Mouse (Mus musculus) bone marrow, adult 2 months (tissue): Measurements from ENCODE around the gene Mettl17. TPM values are rescaled to one million over a fixed set of nuclear protein-coding genes. Genes with fewer than 3 reads are reported as not detected.
"Not testable (repeated sequence)": the region's sequence is repeated elsewhere in the genome, so short reads cannot be mapped to it uniquely, and the experiment has no call there.

Source experiments
- H3K27ac ChIP-seq: fragments of 200-500 bp; 2 replicates; pipeline ENCODE4 v1.5.1; 2012; ENCODE audit warnings: low read depth, mild to moderate bottlenecking, control low read depth, inconsistent platforms, low read length; ENCODE audit not compliant: control insufficient read depth, poor library complexity, insufficient read depth
- H3K4me1 ChIP-seq: fragments of 200-500 bp; 2 replicates; pipeline ENCODE4 v1.6.1; 2011; ENCODE audit warnings: low read length; ENCODE audit not compliant: control insufficient read depth, insufficient read depth
- H3K4me3 ChIP-seq: fragments of 200-500 bp; replicated peaks from 2 replicates; pipeline ENCODE3; 2011; ENCODE audit warnings: mild to moderate bottlenecking, low read depth, low read length, control low read depth; ENCODE audit not compliant: control insufficient read depth
- CTCF ChIP-seq: fragments of 200-500 bp; IDR thresholded peaks from 2 replicates; pipeline ENCODE4 v1.5.1; 2011; ENCODE audit warnings: low read length, control low read depth; ENCODE audit not compliant: control insufficient read depth, insufficient read depth
- POLR2A ChIP-seq: fragments of 200-500 bp; IDR thresholded peaks from 2 replicates; pipeline ENCODE4 v1.6.1; 2011; ENCODE audit warnings: low read depth, mild to moderate bottlenecking, control low read depth, low read length, borderline replicate concordance; ENCODE audit not compliant: control insufficient read depth
- WGBS: fragments of 180-500 bp; shearing (Covaris S2); methylation state at CpG from one replicate; pipeline ENCODE4 v1.1.7; 2018; 5-methylcytosine and 5-hydroxymethylcytosine counted together
- polyA plus RNA-seq: library from polyadenylated mRNA; stranded (reverse); fragments of >200 nt; gene quantifications from 2 replicates; pipeline ENCODE4 v1.2.4, GENCODE M21; 2011; ENCODE audit warnings: low replicate concordance; ENCODE audit not compliant: missing spikeins, insufficient read depth, insufficient read length

Mettl17 gene
- 20.8 and 25.1 TPM in 2 replicates for polyA plus RNA-seq

DNA sequence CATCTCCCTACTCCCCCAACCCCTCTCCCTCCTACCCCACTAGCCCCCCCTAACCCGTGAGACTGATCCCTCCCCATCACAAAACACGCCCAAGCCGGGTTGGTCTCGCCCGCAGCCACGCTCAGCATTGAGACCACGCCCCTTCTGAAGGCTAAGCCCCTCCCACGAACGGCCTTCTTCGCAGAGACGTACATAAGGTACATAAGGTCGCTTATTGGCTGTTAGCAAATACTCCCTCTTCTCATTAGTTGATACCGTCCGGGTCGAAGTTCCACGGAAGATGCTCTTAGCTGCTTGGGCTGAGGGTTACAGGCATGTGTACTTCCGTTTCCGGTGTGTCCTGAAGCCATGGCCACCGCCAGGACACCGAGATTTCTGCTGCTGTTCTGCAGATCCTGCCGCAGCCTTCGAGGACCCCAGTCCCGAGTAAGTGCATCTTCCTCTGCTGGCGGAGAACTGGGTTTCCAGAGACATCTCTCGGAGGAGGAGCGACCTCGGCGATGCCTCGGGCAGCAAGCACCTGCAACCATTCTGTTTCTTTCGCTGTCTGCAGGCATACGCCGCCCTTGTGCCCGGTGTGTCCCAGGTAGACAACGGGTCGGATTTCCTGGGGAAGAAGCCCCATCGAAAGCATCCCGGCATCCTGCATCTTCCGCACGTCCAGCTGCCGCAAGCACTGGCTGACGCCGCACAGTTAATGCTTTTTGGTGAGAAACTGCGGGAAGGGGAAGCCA lies at the start of gene Mettl17:
Mettl17 (plus strand) TSS at position 245 of the 734 bp plus-strand sequence.
- peak within 1 kb of the TSS; percentile 78 for H3K4me3 ChIP-seq
- no peak within 1 kb of the TSS for H3K27ac ChIP-seq
- TF ChIP-seq POLR2A: no peak
- TF ChIP-seq CTCF: no peak
- under 1% methylated on average over 43 of the region's 43 CpGs for WGBS
- no peaks in the 10 kb centered on the region; the same call in 1 of the 2 replicates for H3K4me1 ChIP-seq

GRCm38 (mm10) chr14:51838480-51838879 lies 46.2 kb upstream of the Mettl17 start:
- H3K4me1 ChIP-seq, H3K27ac ChIP-seq, H3K4me3 ChIP-seq: not testable (repeated sequence)
- TF ChIP-seq CTCF: 0 out of 2 replicates have a peak, but pooled peaks have one; percentile 11
- WGBS: 14% methylated on average over 2 of the region's 2 CpGs

DNA sequence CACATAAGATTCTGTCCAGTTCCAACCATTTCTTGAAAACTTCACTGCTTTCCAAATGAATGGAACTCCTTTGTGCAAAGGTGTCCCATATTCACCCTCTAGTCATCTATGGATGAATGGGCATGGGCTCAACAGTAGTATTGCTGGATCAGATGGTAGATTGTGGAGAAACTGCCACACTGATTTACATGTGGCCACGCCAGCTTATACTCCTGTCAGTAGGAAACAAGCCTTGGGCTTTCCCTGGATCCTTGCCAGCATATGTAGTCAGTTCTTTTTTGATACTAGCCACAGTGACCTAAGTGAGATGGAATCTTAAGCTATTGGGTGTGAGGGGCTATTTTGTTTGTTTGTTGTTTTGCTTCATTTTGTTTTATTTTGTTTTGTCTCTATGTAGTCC lies 42.4 kb upstream of the Mettl17 start:
- WGBS: 62% methylated on average over 1 of the region's 1 CpGs
- no peak overlapping the region for H3K27ac ChIP-seq
- no peaks in the 10 kb centered on the region for H3K4me1 ChIP-seq
- H3K4me3 ChIP-seq: no peak overlapping the region
- TF ChIP-seq CTCF: no peak
- TF ChIP-seq POLR2A: no peak

DNA sequence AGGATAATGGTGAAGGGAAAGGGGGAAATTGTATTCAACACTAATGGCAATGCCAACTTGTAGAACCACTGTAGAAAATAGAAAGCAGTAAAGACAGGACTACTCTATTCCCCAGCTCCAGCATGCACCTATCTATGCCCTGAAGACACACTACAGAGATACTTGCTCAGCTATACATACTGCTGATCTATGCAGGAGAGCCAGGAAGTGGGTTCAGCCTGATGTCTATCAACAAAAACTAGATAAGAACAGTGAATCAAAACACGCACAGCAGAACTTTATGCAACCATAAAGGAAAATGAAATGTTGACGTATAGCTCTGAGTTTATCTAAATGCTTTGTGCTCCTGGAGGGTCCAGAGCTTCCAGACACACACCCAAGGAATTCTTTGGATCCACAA lies 41.9 kb upstream of the Mettl17 start:
- 59% methylated on average over 2 of the region's 2 CpGs for WGBS
- H3K4me1 ChIP-seq: no peaks in the 10 kb centered on the region
- H3K4me3 ChIP-seq: no peak overlapping the region
- TF ChIP-seq CTCF (no peak), POLR2A (no peak)
- no peak overlapping the region for H3K27ac ChIP-seq

- Histone ChIP-seq H3K4me3 (no peak overlapping the region), H3K27ac (no peak overlapping the region), H3K4me1 (no peaks in the 10 kb centered on the region)
- TF ChIP-seq CTCF: no peak
- TF ChIP-seq POLR2A: no peak
Observed at GRCm38 (mm10) chr14:51843882-51844281, 40.8 kb upstream of the Mettl17 start.

DNA sequence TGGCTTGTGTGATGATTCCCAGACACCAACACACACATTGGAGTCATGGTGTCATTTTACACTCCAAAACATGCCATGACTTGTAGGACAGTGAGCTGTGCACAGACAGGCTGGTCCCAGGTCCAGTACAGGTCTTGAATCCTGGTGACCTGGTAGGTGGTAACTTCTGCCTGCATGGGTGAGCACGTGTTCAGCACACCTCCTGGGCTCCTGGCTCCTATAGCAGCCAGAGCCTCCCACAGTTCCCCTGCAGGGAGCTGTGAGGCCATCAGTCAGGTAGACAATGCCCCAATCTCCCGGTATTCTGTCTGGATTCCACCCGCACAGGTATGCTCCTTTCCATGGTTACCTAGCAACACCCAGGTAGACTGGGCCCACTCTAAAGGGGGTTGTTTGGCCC lies 38.1 kb upstream of the Mettl17 start:
- no peaks in the 10 kb centered on the region for H3K4me1 ChIP-seq
- 75% methylated on average over 3 of the region's 3 CpGs for WGBS
- TF ChIP-seq CTCF (no peak), POLR2A (no peak)

GRCm38 (mm10) chr14:51851006-51851405 lies 33.6 kb upstream of the Mettl17 start:
- TF ChIP-seq CTCF: peak; percentile 32; the same call in 1 of the 2 replicates
- not testable (repeated sequence) for H3K27ac ChIP-seq, H3K4me1 ChIP-seq, H3K4me3 ChIP-seq
- 36% methylated on average over 3 of the region's 3 CpGs for WGBS

More for the DNA sequence above, 38.1 kb upstream of the Mettl17 start:
- Histone ChIP-seq H3K27ac (no peak overlapping the region), H3K4me3 (no peak overlapping the region)

- Histone ChIP-seq H3K4me1 (no peaks in the 10 kb centered on the region), H3K27ac (no peak within 1 kb of the TSS; the same call in 1 of the 2 replicates), H3K4me3 (peak within 1 kb of the TSS; percentile 11)
- TF ChIP-seq POLR2A (no peak), CTCF (no peak)
Observed at GRCm38 (mm10) chr14:51853399-51853798, 31.2 kb upstream of the Mettl17 start, which contains the start of gene Ear6. Gene Ear6 (plus strand): TSS chr14:51853699.

- H3K4me3 ChIP-seq, H3K27ac ChIP-seq, H3K4me1 ChIP-seq: not testable (repeated sequence)
- WGBS: 57% methylated on average over 7 of the region's 7 CpGs
Observed at GRCm38 (mm10) chr14:51855280-51855679, 29.4 kb upstream of the Mettl17 start.
